Mouse (Mus musculus) ovary, postnatal 10 days (tissue): Measurements from ENCODE around the gene Camta1.

Source experiments
- DNase-seq: peaks from one replicate; pipeline ENCODE4 v3.0.0; 2022; ENCODE audit warnings: low spot score

The Camta1 gene

DNA sequence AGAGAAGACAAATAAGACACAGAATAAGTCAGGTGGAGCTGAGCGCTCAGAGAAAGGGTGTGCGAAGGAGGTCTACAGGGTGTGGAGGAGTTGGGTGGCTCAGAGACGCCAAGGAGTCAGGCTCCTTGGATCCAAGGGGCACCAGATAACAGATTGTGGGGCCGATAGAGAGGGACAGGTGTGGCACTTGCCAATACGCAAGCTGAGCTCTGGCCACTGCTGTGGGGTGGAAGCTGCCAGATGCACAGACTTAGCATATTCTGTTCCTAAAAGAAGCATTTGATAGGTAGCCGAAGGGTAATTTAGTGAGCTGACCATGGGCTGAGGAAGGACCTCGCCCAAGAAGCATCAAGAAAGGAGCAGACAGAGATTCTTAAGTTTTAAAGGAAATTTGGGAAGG lies 177.1 kb downstream of the Camta1 start:
- no peak for DNase-seq

DNA sequence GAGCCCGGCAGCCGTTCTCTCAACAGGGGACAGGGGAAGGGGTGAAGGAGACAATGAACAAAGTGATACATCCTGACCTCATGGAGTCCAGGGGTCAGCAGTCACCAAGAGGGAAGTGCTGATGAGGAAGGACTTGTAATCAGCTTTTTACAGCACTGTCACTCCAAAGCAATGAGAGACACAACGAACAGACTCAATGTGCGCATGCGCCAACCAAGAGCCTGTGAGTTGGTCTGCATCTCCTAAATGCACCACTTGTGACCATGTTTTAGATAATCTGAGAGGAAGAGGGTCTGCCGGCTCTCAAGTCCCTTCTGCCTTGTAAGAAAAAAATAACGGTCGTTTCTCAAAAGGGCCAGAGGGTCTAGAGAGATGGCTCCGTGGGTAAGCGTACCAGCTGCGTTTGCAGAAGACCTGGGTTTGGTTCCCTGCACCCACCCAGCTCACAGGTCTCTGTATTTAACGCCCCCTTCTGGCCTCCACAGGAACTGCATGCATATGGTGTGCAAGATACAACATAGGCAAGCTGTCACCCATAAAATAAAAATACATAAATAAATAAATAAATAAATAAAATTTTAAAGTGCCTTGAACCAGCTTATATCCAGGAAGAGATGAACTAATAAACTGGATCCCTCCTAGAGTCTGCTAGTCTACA lies 178.7 kb downstream of the Camta1 start:
- DNase-seq = no peak

DNA sequence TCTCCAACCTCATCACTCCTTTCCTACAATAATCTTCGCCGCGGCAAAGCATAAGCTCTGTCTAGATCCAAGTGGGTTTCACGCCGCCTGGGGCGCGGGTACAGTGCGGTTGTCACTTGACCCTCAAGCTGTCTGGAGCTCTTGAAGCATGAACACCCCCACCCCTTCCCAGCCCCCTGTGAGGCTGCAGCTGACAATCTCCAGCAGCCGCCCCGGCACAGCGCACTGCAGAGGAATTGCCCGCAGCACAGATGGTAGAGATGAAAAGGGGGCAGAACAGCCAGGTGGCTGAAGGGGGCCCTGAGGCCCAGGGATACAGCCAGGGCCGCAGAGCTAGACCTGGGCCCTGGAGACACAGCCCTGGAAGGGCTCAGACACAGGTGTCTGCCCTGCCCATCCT lies 189.2 kb downstream of the Camta1 start:
- DNase-seq = no peak

- no peak for DNase-seq
Observed at GRCm38 (mm10) chr4:151666411-151666901, 195.2 kb downstream of the Camta1 start.

GRCm38 (mm10) chr4:151661486-151661885 lies 200.2 kb downstream of the Camta1 start:
- no peak for DNase-seq

DNA sequence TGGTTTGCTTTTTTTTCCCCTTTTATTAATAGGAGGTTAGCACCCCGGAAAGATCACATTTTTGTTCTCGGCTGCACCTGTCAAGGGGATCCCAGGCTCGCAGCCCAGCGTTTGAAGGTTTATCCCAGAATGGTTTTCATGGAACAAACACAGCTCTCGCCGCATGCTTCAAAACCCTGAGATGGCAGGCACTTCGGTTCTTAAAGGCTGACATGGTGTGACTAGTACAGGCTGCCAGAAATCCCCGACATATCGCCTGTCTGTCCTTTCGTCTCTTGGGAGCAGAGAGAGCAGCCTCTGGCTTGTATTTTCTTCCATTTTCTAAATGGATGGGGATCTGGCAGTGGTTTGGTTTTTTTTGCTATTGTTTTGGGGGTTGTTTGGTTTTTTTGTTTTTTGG lies 205.2 kb downstream of the Camta1 start:
- no peak for DNase-seq

DNA sequence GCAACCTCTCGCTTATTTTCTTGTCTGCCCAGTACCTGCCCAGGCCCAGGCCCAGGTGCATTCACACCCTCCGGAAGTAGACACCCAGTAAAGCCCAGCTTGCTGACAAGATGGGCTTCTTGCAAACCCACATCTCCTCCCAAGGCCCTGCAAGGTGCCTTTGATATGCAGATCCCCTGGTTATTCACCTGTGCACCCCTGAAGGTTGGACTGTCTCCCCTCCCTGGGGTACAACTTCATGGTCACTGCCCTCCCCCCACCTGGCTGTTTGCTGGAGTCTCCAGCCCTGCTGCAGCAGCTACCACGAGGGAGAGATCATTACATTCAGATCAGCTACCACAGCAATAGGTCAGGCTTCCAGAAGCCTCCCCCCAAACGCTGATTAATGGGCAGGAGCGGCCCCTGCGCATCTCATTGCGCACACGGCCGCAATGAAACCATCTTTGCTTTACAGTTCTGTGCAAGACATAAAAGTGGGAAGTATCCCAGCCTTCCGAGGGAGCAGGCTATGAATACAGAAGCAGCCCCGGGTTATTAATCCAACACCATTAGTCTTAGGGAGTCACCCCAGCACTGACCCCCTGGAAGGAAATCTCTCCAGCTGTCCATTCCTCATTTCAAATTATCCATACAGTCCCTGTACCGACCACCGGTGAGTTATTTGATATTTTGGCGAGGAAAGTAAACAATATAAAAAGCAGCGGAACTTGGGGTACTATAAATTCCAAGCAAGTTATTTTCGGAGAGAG lies 205.9 kb downstream of the Camta1 start:
- DNase-seq = no peak

GRCm38 (mm10) chr4:151655227-151655626 lies 206.4 kb downstream of the Camta1 start:
- DNase-seq = no peak

GRCm38 (mm10) chr4:151642418-151642817 lies 219.3 kb downstream of the Camta1 start:
- DNase-seq = no peak

GRCm38 (mm10) chr4:151640971-151641370 lies 220.7 kb downstream of the Camta1 start:
- DNase-seq = no peak

- no peak for DNase-seq
Observed at GRCm38 (mm10) chr4:151638941-151639340, 222.7 kb downstream of the Camta1 start.

GRCm38 (mm10) chr4:151637348-151637747 lies 224.3 kb downstream of the Camta1 start:
- no peak for DNase-seq

DNA sequence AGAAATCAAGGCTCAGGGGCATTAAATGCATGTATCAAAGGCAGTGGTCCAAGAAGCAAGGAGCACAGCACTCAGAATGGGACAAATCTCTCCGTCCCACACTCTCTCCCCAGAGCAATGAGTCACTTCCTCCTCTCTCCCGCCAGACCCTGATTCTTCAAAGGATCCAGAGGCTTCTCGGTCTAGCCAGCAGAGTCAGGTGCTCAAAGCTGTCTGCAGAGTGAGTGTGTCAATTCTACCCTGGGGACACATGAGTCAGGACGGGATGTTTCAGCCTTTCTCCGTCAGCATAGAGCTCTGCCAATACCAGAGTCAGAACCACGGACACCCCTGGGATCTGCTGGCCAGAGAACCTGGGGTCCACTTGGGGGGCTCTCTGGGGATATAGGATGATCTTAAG lies 226.9 kb downstream of the Camta1 start:
- DNase-seq = no peak

GRCm38 (mm10) chr4:151633795-151634194 lies 227.9 kb downstream of the Camta1 start:
- no peak for DNase-seq

GRCm38 (mm10) chr4:151632321-151632720 lies 229.4 kb downstream of the Camta1 start:
- DNase-seq = no peak

DNA sequence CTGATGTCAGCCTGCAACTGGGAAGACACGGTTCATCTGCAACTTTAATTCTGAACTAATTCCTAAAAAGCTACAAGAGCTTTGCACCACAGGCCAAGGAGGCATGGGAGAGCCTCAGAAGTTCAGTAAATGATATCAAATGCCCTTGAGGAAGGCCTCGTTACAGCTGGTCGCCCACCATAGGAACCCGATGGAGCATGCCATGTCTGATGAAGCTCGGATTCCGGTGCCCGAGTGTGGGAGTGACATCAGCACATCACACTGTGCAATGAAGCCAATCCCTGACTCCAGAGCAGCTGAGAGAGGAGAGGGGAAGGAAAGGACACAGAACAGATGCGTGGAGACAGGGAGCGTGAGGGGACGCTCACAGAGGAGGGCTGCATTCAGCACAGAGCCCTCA lies 231.0 kb downstream of the Camta1 start:
- DNase-seq = no peak

DNA sequence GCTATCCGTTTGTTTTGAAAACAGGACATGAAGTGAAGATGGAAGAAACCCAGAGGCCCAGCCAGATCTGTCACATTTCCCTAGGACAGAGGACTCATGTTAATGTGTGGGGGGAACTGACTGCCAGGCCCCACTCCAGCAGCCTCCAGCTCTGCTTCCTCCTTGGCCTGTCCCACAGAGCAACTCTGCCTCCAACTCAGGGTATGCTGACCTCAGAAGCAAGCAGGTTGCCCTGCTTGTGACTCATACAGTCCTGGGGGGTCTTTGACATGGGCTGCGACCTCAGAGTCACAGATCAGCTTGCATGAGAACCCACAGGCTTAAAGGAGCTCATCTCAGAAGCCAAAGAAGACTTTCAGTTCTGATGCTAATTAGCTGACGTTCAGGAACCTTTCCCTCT lies 231.4 kb downstream of the Camta1 start:
- no peak for DNase-seq

DNA sequence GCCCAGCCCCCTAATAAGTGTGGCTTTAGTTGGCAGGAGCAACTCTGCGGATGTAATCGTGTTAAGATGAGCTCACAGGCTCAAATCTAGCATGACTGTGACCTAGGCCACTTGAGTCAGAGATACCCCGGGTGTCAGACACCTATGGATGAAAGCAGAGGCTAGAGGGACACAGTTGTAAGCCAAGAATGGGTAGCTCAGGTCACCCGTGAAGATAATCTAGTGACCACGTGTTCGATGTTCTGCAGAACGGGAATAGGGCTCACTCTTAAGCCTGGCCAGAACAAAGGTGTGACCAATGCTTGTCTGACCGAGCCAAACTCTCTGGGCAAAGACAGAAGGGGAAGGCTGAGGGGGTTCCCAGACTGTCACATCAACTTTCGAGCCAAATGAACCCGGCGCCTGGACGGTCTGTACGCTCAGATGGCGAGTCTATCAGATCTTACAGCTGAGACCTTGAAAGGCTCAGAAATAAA lies 242.1 kb downstream of the Camta1 start:
- DNase-seq = no peak

- DNase-seq = no peak
Observed at GRCm38 (mm10) chr4:151618420-151619310, 243.0 kb downstream of the Camta1 start.

- no peak for DNase-seq
Observed at GRCm38 (mm10) chr4:151611621-151612020, 250.1 kb downstream of the Camta1 start.

GRCm38 (mm10) chr4:151610266-151610665 lies 251.4 kb downstream of the Camta1 start:
- DNase-seq = peak; percentile 9

- DNase-seq = peak; percentile 24
Observed at GRCm38 (mm10) chr4:151604907-151605306, 256.8 kb downstream of the Camta1 start.
